In the genomic region with DNA sequence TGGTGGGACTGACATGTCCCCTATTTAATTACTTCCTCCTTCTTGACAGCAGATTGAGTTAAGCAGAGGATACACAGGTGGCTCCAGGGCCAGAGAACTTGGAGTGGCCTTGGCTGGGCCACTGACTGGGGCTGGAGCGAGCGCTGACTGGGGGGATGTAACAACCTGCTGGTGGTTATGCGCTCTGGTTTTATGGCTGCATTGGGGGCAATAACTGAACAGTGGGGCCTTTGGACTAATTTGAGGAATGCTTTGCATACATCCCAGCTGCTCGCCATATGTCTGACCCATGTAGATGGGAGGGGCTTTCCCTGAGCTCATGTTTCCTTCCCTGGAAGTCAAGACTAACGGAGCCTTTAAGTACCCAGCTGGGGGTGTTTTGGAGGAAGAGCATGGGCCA, we compare ENCODE assay signal across 17 mouse cellular contexts.
DNase-seq lines count a peak whose midpoint lies in the region; ATAC-seq and TF ChIP-seq lines count a peak whose summit lies in the region.
"Had no signal": no experiment of that assay in that cellular context is flagged by ENCODE, and none has a peak within 500 bp of the region (broad histone marks: within the 10 kb centered on the region; RNA-seq: fewer than 3 reads in every experiment).

No protein-coding gene starts in this region.

- no peak overlapping the region for H3K4me2 ChIP-seq in hindbrain, embryonic 11.5 days (replicated peaks; ENCODE audit: low read depth, low read length)
- H3K4me2 ChIP-seq in hindbrain, embryonic 14.5 days (replicated peaks) = no peak overlapping the region
- no peak overlapping the region for H3K4me2 ChIP-seq in embryonic facial prominence, embryonic 14.5 days (ENCODE audit: low read depth, low read length)
- no peak overlapping the region for H3K4me2 ChIP-seq in limb, embryonic 15.5 days
- H3K4me2 ChIP-seq in midbrain, embryonic 16.5 days (ENCODE audit: low read length) = no peak overlapping the region
- H3K4me2 ChIP-seq: hindbrain, embryonic 13.5 days; liver, embryonic 13.5 days had no signal

- H3K9me3 ChIP-seq in hindbrain, embryonic 11.5 days (ENCODE audit: control insufficient read depth, low read length) = no peaks in the 10 kb centered on the region
- no peaks in the 10 kb centered on the region for H3K9me3 ChIP-seq in hindbrain, embryonic 14.5 days (ENCODE audit: control insufficient read depth, low read length)
- no peaks in the 10 kb centered on the region for H3K9me3 ChIP-seq in embryonic facial prominence, embryonic 14.5 days (ENCODE audit: control insufficient read depth, low read length)
- no peaks in the 10 kb centered on the region for H3K9me3 ChIP-seq in limb, embryonic 15.5 days
- no peaks in the 10 kb centered on the region for H3K9me3 ChIP-seq in midbrain, embryonic 16.5 days (replicated peaks; ENCODE audit: control insufficient read depth, low read length, poor library complexity, severe bottlenecking)
- H3K9me3 ChIP-seq: hindbrain, embryonic 13.5 days; liver, embryonic 13.5 days; midbrain, embryonic 10.5 days had no signal

- peak; percentile 20 for DNase-seq in hindbrain, embryonic 11.5 days (ENCODE audit: low spot score)
- DNase-seq in hindbrain, embryonic 14.5 days (ENCODE audit: low spot score) = no peak
- peak; percentile 27 for DNase-seq in brain, embryonic 14.5 days (ENCODE audit: low read depth)
- peak; percentile 76 for DNase-seq in embryonic facial prominence, embryonic 14.5 days (ENCODE audit: low spot score)
- DNase-seq in liver = no peak
- no peak for DNase-seq in layer of hippocampus, adult 11-12 months (ENCODE audit: low spot score)
- DNase-seq: cerebellum, adult 2 months; forebrain, postnatal 0 days; gastrocnemius, postnatal 36 days; kidney, postnatal 4 days; liver, embryonic 13.5 days; thymus, adult 18-20 months had no signal

- H3K9ac ChIP-seq in hindbrain, embryonic 11.5 days (ENCODE audit: low read depth, low read length) = no peak overlapping the region
- no peak overlapping the region for H3K9ac ChIP-seq in hindbrain, embryonic 14.5 days
- H3K9ac ChIP-seq in embryonic facial prominence, embryonic 14.5 days (ENCODE audit: low read depth, low read length) = no peak overlapping the region
- no peak overlapping the region for H3K9ac ChIP-seq in limb, embryonic 15.5 days
- no peak overlapping the region for H3K9ac ChIP-seq in midbrain, embryonic 16.5 days (ENCODE audit: low read depth, low read length)
- H3K9ac ChIP-seq: forebrain, postnatal 0 days; hindbrain, embryonic 13.5 days; liver, embryonic 13.5 days had no signal

- H3K36me3 ChIP-seq in hindbrain, embryonic 11.5 days (ENCODE audit: control insufficient read depth, insufficient read depth, low read length) = no peaks in the 10 kb centered on the region
- no peaks in the 10 kb centered on the region for H3K36me3 ChIP-seq in hindbrain, embryonic 14.5 days (replicated peaks; ENCODE audit: control insufficient read depth, insufficient read depth)
- H3K36me3 ChIP-seq in embryonic facial prominence, embryonic 14.5 days (ENCODE audit: control insufficient read depth, insufficient read depth, low read length) = no peaks in the 10 kb centered on the region
- H3K36me3 ChIP-seq in limb, embryonic 15.5 days = no peaks in the 10 kb centered on the region
- no peaks in the 10 kb centered on the region for H3K36me3 ChIP-seq in midbrain, embryonic 16.5 days (ENCODE audit: control insufficient read depth, insufficient read depth, low read length)
- H3K36me3 ChIP-seq: hindbrain, embryonic 13.5 days; liver, embryonic 13.5 days; midbrain, embryonic 10.5 days had no signal

- ATAC-seq in hindbrain, embryonic 11.5 days (ENCODE audit: low FRiP score) = no peak
- ATAC-seq in hindbrain, embryonic 14.5 days (ENCODE audit: low FRiP score) = no peak
- peak; percentile 62; the same call in 1 of the 2 replicates for ATAC-seq in embryonic facial prominence, embryonic 14.5 days (ENCODE audit: low read depth)
- ATAC-seq in limb, embryonic 15.5 days (ENCODE audit: insufficient number of reproducible peaks, low FRiP score, low TSS enrichment, low read depth) = peak; percentile 86
- no peak for ATAC-seq in midbrain, embryonic 16.5 days
- ATAC-seq: forebrain, postnatal 0 days; lung, postnatal 0 days had no signal

- H3K4me1 ChIP-seq in hindbrain, embryonic 11.5 days (replicated peaks; ENCODE audit: control insufficient read depth, insufficient read depth, low read length) = no peaks in the 10 kb centered on the region
- H3K4me1 ChIP-seq in hindbrain, embryonic 14.5 days (replicated peaks; ENCODE audit: control insufficient read depth, insufficient read depth, low read length) = no peaks in the 10 kb centered on the region
- H3K4me1 ChIP-seq in embryonic facial prominence, embryonic 14.5 days (ENCODE audit: control insufficient read depth, insufficient read depth, low read length) = no peaks in the 10 kb centered on the region
- 0 out of 2 replicates have a peak, but pooled peaks cover 2% of the 10 kb centered on the region for H3K4me1 ChIP-seq in limb, embryonic 15.5 days
- H3K4me1 ChIP-seq in midbrain, embryonic 16.5 days (ENCODE audit: control insufficient read depth, insufficient read depth, low read length) = no peaks in the 10 kb centered on the region
- H3K4me1 ChIP-seq: hindbrain, embryonic 13.5 days; liver, embryonic 13.5 days; midbrain, embryonic 10.5 days had no signal

- no peak overlapping the region for H3K4me3 ChIP-seq in hindbrain, embryonic 11.5 days (ENCODE audit: low read depth, low read length)
- H3K4me3 ChIP-seq in hindbrain, embryonic 14.5 days (replicated peaks; ENCODE audit: low read length) = no peak overlapping the region
- no peak overlapping the region for H3K4me3 ChIP-seq in embryonic facial prominence, embryonic 14.5 days (ENCODE audit: low read depth, low read length)
- H3K4me3 ChIP-seq in limb, embryonic 15.5 days = no peak overlapping the region
- no peak overlapping the region for H3K4me3 ChIP-seq in midbrain, embryonic 16.5 days (ENCODE audit: low read depth, low read length)
- H3K4me3 ChIP-seq: hindbrain, embryonic 13.5 days; liver, embryonic 13.5 days; midbrain, embryonic 10.5 days had no signal

- no peaks in the 10 kb centered on the region for H3K27me3 ChIP-seq in hindbrain, embryonic 11.5 days (ENCODE audit: control insufficient read depth, insufficient read depth, low read length)
- H3K27me3 ChIP-seq in hindbrain, embryonic 14.5 days (ENCODE audit: control insufficient read depth, insufficient read depth, low read length) = no peaks in the 10 kb centered on the region
- H3K27me3 ChIP-seq in embryonic facial prominence, embryonic 14.5 days (replicated peaks; ENCODE audit: control insufficient read depth, insufficient read depth, low read length) = no peaks in the 10 kb centered on the region; the same call in 1 of the 2 replicates
- no peaks in the 10 kb centered on the region for H3K27me3 ChIP-seq in limb, embryonic 15.5 days
- H3K27me3 ChIP-seq in midbrain, embryonic 16.5 days (ENCODE audit: control insufficient read depth, insufficient read depth, low read depth, low read length) = no peaks in the 10 kb centered on the region
- H3K27me3 ChIP-seq: hindbrain, embryonic 13.5 days; liver, embryonic 13.5 days had no signal

- TF ChIP-seq POLR2A in brain, embryonic 14.5 days (IDR thresholded peaks at IDR 0.05; ENCODE audit: borderline replicate concordance, extremely low read depth, insufficient read depth, insufficient read length, poor library complexity, severe bottlenecking) = no peak

- no peak for TF ChIP-seq CTCF in brain, embryonic 14.5 days (IDR thresholded peaks at IDR 0.05; ENCODE audit: borderline replicate concordance, extremely low read depth, insufficient read depth, insufficient read length)

- whole genome bisulfite sequencing in hindbrain, embryonic 11.5 days = 57% methylated on average over 5 of the region's 5 CpGs
- 68% methylated on average over 5 of the region's 5 CpGs for WGBS in hindbrain, embryonic 14.5 days
- 54% methylated on average over 5 of the region's 5 CpGs for WGBS in embryonic facial prominence, embryonic 14.5 days
- 31% methylated on average over 5 of the region's 5 CpGs for WGBS in limb, embryonic 15.5 days
- 72% methylated on average over 5 of the region's 5 CpGs for WGBS in midbrain, embryonic 16.5 days

- no peak overlapping the region for H3K27ac ChIP-seq in hindbrain, embryonic 11.5 days (ENCODE audit: low read depth, low read length)
- no peak overlapping the region for H3K27ac ChIP-seq in hindbrain, embryonic 14.5 days
- H3K27ac ChIP-seq in embryonic facial prominence, embryonic 14.5 days (replicated peaks; ENCODE audit: low read depth, low read length) = no peak overlapping the region
- no peak overlapping the region for H3K27ac ChIP-seq in limb, embryonic 15.5 days
- no peak overlapping the region for H3K27ac ChIP-seq in midbrain, embryonic 16.5 days (ENCODE audit: low read length)
- H3K27ac ChIP-seq: hindbrain, embryonic 13.5 days; liver, embryonic 13.5 days; midbrain, embryonic 10.5 days had no signal

Comparison
In these comparisons a context has a peak if more than half of its experiments do, and no peak if none do; other contexts are left out.
1. DNase-seq: peak in hindbrain, embryonic 11.5 days (single experiment), brain, embryonic 14.5 days (single experiment) and embryonic facial prominence, embryonic 14.5 days (single experiment); none in hindbrain, embryonic 14.5 days (single experiment), liver (single experiment) and layer of hippocampus, adult 11-12 months (single experiment).
2. ATAC-seq: peak in embryonic facial prominence, embryonic 14.5 days (single experiment) and limb, embryonic 15.5 days (single experiment); none in hindbrain, embryonic 11.5 days (single experiment), hindbrain, embryonic 14.5 days (single experiment) and midbrain, embryonic 16.5 days (single experiment).